Mouse (Mus musculus): ENCODE measurements at regions not wholly inside any gene's neighbourhood (a gene's known extent, or its start where the extent isn't known, plus 50 kb on each side); places are given as distances from the start of the nearest gene placed in this dataset.
A peak's percentile ranks its signal among the peaks of the same experiment; 100 is the strongest.

GRCm38 (mm10) chr13:101213121-101213916 is 380.1 kb upstream of the Slc30a5 start:
- ATAC-seq (ENCODE audit: low read depth), result peak; percentile 50; the same call in 1 of the 2 replicates
- WGBS, result 20% methylated on average over 13 of the region's 13 CpGs
- H3K36me3 ChIP-seq (ENCODE audit: control insufficient read depth, insufficient read depth, low read length), result no peaks in the 10 kb centered on the region
- H3K4me2 ChIP-seq (ENCODE audit: low read depth, low read length), result no peak overlapping the region
- peaks cover 12% of the 10 kb centered on the region; the same call in 1 of the 2 replicates for H3K4me1 ChIP-seq (ENCODE audit: control insufficient read depth, insufficient read depth, low read length)
- H3K27ac ChIP-seq (ENCODE audit: low read depth, low read length), result no peak overlapping the region
- no peaks in the 10 kb centered on the region for H3K27me3 ChIP-seq (ENCODE audit: control insufficient read depth, insufficient read depth, low read length)
- no peaks in the 10 kb centered on the region for H3K9me3 ChIP-seq (ENCODE audit: control insufficient read depth, low read length)
- no peak overlapping the region for H3K9ac ChIP-seq (replicated peaks; ENCODE audit: low read depth, low read length)
- H3K4me3 ChIP-seq (ENCODE audit: low read depth, low read length), result no peak overlapping the region

DNA sequence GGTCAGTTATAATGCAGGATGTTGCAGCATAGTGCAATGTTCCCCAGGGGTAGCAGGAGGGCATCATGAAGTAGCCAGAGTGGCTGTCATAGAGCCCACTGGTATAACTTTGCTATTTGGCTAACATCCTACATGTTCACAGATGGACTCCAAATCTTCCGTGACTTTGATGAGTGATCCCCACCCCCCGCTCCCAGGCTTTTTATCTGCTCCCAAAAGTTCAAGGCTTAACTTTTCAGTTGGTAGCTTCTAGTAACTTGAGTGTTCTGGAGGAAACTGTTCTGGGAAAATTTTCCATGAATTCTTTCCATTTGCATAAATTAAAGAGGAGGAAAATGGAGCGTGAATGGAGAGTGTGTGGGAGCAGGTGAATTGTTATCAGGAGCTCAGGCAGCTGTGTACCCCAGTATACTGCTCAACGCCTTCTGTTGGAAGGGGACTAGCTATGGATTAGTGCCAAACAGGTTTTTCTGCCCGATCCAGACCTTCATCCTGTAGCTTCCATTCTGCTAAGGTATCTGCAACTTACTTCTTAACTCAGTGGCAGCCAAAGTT is 379.2 kb upstream of the Slc30a5 start:
- no peak overlapping the region for H3K4me2 ChIP-seq (ENCODE audit: low read depth, low read length)
- H3K36me3 ChIP-seq (ENCODE audit: control insufficient read depth, insufficient read depth, low read length), result no peaks in the 10 kb centered on the region
- H3K9me3 ChIP-seq (ENCODE audit: control insufficient read depth, low read length), result no peaks in the 10 kb centered on the region
- H3K4me3 ChIP-seq (ENCODE audit: low read depth, low read length), result no peak overlapping the region
- no peak overlapping the region for H3K9ac ChIP-seq (replicated peaks; ENCODE audit: low read depth, low read length)
- peaks cover 12% of the 10 kb centered on the region; the same call in 1 of the 2 replicates for H3K4me1 ChIP-seq (ENCODE audit: control insufficient read depth, insufficient read depth, low read length)
- no peak for ATAC-seq (ENCODE audit: low read depth)
- H3K27ac ChIP-seq (ENCODE audit: low read depth, low read length), result no peak overlapping the region
- 70% methylated on average over 5 of the region's 5 CpGs for WGBS
- H3K27me3 ChIP-seq (ENCODE audit: control insufficient read depth, insufficient read depth, low read length), result no peaks in the 10 kb centered on the region

GRCm38 (mm10) chr13:101208788-101209187 is 375.6 kb upstream of the Slc30a5 start:
- Histone ChIP-seq H3K27me3 (ENCODE audit: control insufficient read depth, insufficient read depth, low read length) (no peaks in the 10 kb centered on the region), H3K9me3 (ENCODE audit: control insufficient read depth, low read length) (no peaks in the 10 kb centered on the region), H3K4me3 (ENCODE audit: low read depth, low read length) (no peak overlapping the region), H3K9ac (replicated peaks; ENCODE audit: low read depth, low read length) (no peak overlapping the region), H3K36me3 (ENCODE audit: control insufficient read depth, insufficient read depth, low read length) (no peaks in the 10 kb centered on the region), H3K4me2 (ENCODE audit: low read depth, low read length) (no peak overlapping the region), H3K27ac (ENCODE audit: low read depth, low read length) (no peak overlapping the region), H3K4me1 (ENCODE audit: control insufficient read depth, insufficient read depth, low read length) (peaks cover 7% of the 10 kb centered on the region; the same call in 1 of the 2 replicates)
- WGBS, result 90% methylated on average over 9 of the region's 9 CpGs
- no peak for ATAC-seq (ENCODE audit: low read depth)

DNA sequence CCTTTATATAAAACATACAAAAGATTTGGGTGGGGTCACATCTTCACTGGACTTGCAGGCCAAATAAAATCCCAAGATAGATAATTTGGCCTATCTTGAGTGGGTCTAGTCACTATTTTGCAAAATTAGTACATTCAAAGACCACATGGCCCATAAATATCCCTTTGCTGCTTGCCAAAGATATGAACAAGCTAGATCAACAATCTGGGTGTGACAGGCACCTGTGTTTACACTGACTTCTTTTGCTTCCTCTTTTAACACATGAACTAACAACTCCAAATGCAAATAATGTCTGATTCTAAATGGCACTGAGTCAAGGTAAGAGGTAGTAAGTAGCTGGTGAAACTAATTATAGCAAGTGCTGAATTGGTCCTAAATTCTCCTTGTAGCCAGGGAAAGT is 370.2 kb upstream of the Slc30a5 start:
- no peaks in the 10 kb centered on the region for H3K27me3 ChIP-seq (ENCODE audit: control insufficient read depth, insufficient read depth, low read length)
- no peak overlapping the region for H3K9ac ChIP-seq (replicated peaks; ENCODE audit: low read depth, low read length)
- no peaks in the 10 kb centered on the region for H3K9me3 ChIP-seq (ENCODE audit: control insufficient read depth, low read length)
- ATAC-seq (ENCODE audit: low read depth), result no peak
- no peak overlapping the region for H3K27ac ChIP-seq (ENCODE audit: low read depth, low read length)
- no peaks in the 10 kb centered on the region for H3K36me3 ChIP-seq (ENCODE audit: control insufficient read depth, insufficient read depth, low read length)
- H3K4me3 ChIP-seq (ENCODE audit: low read depth, low read length), result no peak overlapping the region
- peaks cover 7% of the 10 kb centered on the region; the same call in 1 of the 2 replicates for H3K4me1 ChIP-seq (ENCODE audit: control insufficient read depth, insufficient read depth, low read length)
- no peak overlapping the region for H3K4me2 ChIP-seq (ENCODE audit: low read depth, low read length)

GRCm38 (mm10) chr13:101202565-101203313 is 369.5 kb upstream of the Slc30a5 start:
- 28% methylated on average over 4 of the region's 4 CpGs for WGBS
- peak; percentile 86 for ATAC-seq (ENCODE audit: low read depth)
- H3K4me2 ChIP-seq (ENCODE audit: low read depth, low read length), result no peak overlapping the region
- H3K4me1 ChIP-seq (ENCODE audit: control insufficient read depth, insufficient read depth, low read length), result peaks cover 7% of the 10 kb centered on the region; the same call in 1 of the 2 replicates
- no peak overlapping the region for H3K27ac ChIP-seq (ENCODE audit: low read depth, low read length)
- H3K4me3 ChIP-seq (ENCODE audit: low read depth, low read length), result no peak overlapping the region
- no peaks in the 10 kb centered on the region for H3K36me3 ChIP-seq (ENCODE audit: control insufficient read depth, insufficient read depth, low read length)
- H3K9ac ChIP-seq (replicated peaks; ENCODE audit: low read depth, low read length), result no peak overlapping the region
- no peaks in the 10 kb centered on the region for H3K27me3 ChIP-seq (ENCODE audit: control insufficient read depth, insufficient read depth, low read length)
- H3K9me3 ChIP-seq (ENCODE audit: control insufficient read depth, low read length), result no peaks in the 10 kb centered on the region

DNA sequence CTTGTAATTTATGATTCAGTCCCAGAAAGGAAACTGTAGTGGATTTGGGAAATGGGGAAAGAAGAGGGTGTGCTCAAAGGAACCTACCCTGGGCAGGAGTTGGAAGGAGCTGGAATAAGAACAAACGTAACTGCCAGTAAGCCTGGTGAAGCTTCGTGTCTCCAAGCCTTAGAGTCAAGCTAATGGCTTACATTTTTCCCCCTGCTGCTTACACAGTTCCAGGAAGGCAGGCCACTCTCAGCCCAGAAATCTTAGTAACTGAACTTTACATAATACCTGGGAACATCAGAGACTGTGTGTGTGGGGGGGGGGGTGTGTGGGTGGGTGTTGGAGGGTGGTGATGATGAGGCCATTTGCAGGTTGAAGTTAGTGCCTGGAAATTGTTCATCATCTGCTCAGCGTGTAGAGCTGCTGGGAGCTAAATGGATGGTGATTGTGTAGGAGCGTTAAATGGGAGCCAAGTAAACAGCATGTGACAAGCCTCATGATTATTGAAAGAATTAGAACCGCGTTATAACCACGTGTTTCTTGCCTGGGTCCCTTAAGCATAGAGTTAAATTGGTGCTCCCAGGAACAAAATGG is 357.1 kb upstream of the Slc30a5 start:
- H3K4me2 ChIP-seq (ENCODE audit: low read depth, low read length), result no peak overlapping the region
- H3K27ac ChIP-seq (ENCODE audit: low read depth, low read length), result no peak overlapping the region
- 0 out of 2 replicates have a peak, but pooled peaks cover 3% of the 10 kb centered on the region for H3K4me1 ChIP-seq (ENCODE audit: control insufficient read depth, insufficient read depth, low read length)
- 70% methylated on average over 7 of the region's 7 CpGs for WGBS
- no peaks in the 10 kb centered on the region for H3K36me3 ChIP-seq (ENCODE audit: control insufficient read depth, insufficient read depth, low read length)
- H3K9me3 ChIP-seq (ENCODE audit: control insufficient read depth, low read length), result no peaks in the 10 kb centered on the region
- H3K4me3 ChIP-seq (ENCODE audit: low read depth, low read length), result no peak overlapping the region
- no peak overlapping the region for H3K9ac ChIP-seq (replicated peaks; ENCODE audit: low read depth, low read length)
- no peaks in the 10 kb centered on the region for H3K27me3 ChIP-seq (ENCODE audit: control insufficient read depth, insufficient read depth, low read length)
- ATAC-seq (ENCODE audit: low read depth), result no peak

GRCm38 (mm10) chr13:101182387-101182786 is 349.2 kb upstream of the Slc30a5 start:
- WGBS, result 92% methylated on average over 2 of the region's 2 CpGs
- H3K4me1 ChIP-seq (ENCODE audit: control insufficient read depth, insufficient read depth, low read length), result no peaks in the 10 kb centered on the region
- H3K27ac ChIP-seq (ENCODE audit: low read depth, low read length), result no peak overlapping the region
- no peaks in the 10 kb centered on the region for H3K36me3 ChIP-seq (ENCODE audit: control insufficient read depth, insufficient read depth, low read length)
- no peaks in the 10 kb centered on the region for H3K27me3 ChIP-seq (ENCODE audit: control insufficient read depth, insufficient read depth, low read length)
- no peak overlapping the region for H3K4me2 ChIP-seq (ENCODE audit: low read depth, low read length)
- no peak overlapping the region for H3K9ac ChIP-seq (replicated peaks; ENCODE audit: low read depth, low read length)
- no peaks in the 10 kb centered on the region for H3K9me3 ChIP-seq (ENCODE audit: control insufficient read depth, low read length)
- no peak for ATAC-seq (ENCODE audit: low read depth)
- no peak overlapping the region for H3K4me3 ChIP-seq (ENCODE audit: low read depth, low read length)

DNA sequence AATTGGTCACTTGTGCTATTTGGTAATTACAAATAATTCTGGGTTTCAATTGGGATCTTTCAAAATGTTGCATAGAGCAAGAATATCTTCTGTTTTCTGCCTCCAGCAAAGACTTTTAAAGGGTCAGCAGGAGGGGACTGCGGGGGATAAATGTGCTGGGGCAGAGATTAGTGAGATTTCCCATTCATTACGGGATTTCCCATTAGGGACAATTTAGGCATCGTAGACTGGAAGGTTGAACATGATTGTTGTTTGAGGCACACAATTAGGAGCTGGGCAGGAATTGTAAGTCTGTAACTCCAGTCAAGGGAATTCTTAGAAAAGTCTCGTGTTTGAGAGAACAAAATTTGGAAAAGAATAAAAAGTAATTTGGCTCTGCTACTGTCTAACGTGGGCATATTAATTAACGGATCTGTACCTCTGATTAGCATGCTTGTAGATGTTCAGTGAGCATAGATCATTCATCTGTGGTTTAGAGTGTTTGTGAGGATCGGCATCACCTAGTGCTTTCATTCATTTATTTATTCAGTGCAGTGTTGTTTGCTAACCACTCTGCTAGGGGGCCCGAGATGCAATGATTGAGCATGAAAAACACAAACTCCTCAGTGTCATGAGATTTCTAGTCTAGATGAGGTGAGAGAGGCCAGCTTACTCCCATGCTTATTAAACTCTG is 341.9 kb upstream of the Slc30a5 start:
- Histone ChIP-seq H3K4me3 (ENCODE audit: low read depth, low read length) (no peak overlapping the region), H3K27me3 (ENCODE audit: control insufficient read depth, insufficient read depth, low read length) (no peaks in the 10 kb centered on the region), H3K9ac (replicated peaks; ENCODE audit: low read depth, low read length) (no peak overlapping the region), H3K4me2 (ENCODE audit: low read depth, low read length) (no peak overlapping the region), H3K9me3 (ENCODE audit: control insufficient read depth, low read length) (no peaks in the 10 kb centered on the region), H3K4me1 (ENCODE audit: control insufficient read depth, insufficient read depth, low read length) (no peaks in the 10 kb centered on the region), H3K36me3 (ENCODE audit: control insufficient read depth, insufficient read depth, low read length) (no peaks in the 10 kb centered on the region), H3K27ac (ENCODE audit: low read depth, low read length) (no peak overlapping the region)
- WGBS, result 73% methylated on average over 8 of the region's 8 CpGs
- ATAC-seq (ENCODE audit: low read depth), result no peak
